Mouse (Mus musculus) neural tube, embryonic 14.5 days (tissue): ENCODE data around the gene Dupd1. TPM values are rescaled to one million over a fixed set of nuclear protein-coding genes. Genes with fewer than 3 reads are reported as not detected.

Experiments used
- ATAC-seq: fragments of 200-750 bp; cut with Nextera tagmentation; 2 replicates; pipeline ENCODE4 v1.8.0; 2017; ENCODE audit warnings: low read depth, mild to moderate bottlenecking, moderate TSS enrichment, moderate library complexity
- H3K27ac ChIP-seq: fragments of 300-500 bp; sonication (generic); 2 replicates; pipeline ENCODE4 v1.5.1; 2014; ENCODE audit warnings: low read depth, mild to moderate bottlenecking, control low read depth, low read length, moderate library complexity, mixed read lengths
- H3K27me3 ChIP-seq: fragments of 300-500 bp; sonication (generic); 2 replicates; pipeline ENCODE4 v1.6.1; 2014; ENCODE audit warnings: low read length; ENCODE audit not compliant: control insufficient read depth, insufficient read depth
- H3K36me3 ChIP-seq: fragments of 300-500 bp; sonication (generic); 2 replicates; pipeline ENCODE4 v1.6.1; 2014; ENCODE audit warnings: low read length, mixed read lengths; ENCODE audit not compliant: control insufficient read depth, insufficient read depth
- H3K4me1 ChIP-seq: fragments of 300-500 bp; sonication (generic); 2 replicates; pipeline ENCODE4 v1.6.1; 2014; ENCODE audit warnings: low read length; ENCODE audit not compliant: control insufficient read depth, insufficient read depth
- H3K4me2 ChIP-seq: fragments of 300-500 bp; sonication (generic); 2 replicates; pipeline ENCODE4 v1.6.1; 2014; ENCODE audit warnings: mild to moderate bottlenecking, low read depth, low read length, control low read depth
- H3K4me3 ChIP-seq: fragments of 300-500 bp; sonication (generic); 2 replicates; pipeline ENCODE4 v1.5.1; 2014; ENCODE audit warnings: low read depth, low read length, control low read depth, mixed read lengths
- H3K9ac ChIP-seq: fragments of 300-500 bp; sonication (generic); replicated peaks from 2 replicates; pipeline ENCODE4 v1.6.1; 2014; ENCODE audit warnings: low read depth, mild to moderate bottlenecking, control low read depth, low read length, mixed read lengths
- H3K9me3 ChIP-seq: fragments of 300-500 bp; sonication (generic); 2 replicates; pipeline ENCODE4 v1.6.1; 2016; ENCODE audit warnings: low read length; ENCODE audit not compliant: control insufficient read depth
- WGBS: fragments of 180-500 bp; shearing (Covaris S2); extraction: QIAGEN DNeasy Blood & Tissue Kit; methylation state at CpG from one replicate; pipeline ENCODE4 v1.1.7; 2014; 5-methylcytosine and 5-hydroxymethylcytosine counted together
- polyA plus RNA-seq: library from polyadenylated mRNA; unstranded; fragments of >200 nt; fragmentation: Nextera tagmentation; extraction: Ambion mirVana; gene quantifications from 2 replicates; pipeline ENCODE4 v1.2.1, GENCODE M21; 2014

Gene Dupd1
- polyA plus RNA-seq = 0.17 TPM in 1 of 2 replicates, not detected in the other

DNA sequence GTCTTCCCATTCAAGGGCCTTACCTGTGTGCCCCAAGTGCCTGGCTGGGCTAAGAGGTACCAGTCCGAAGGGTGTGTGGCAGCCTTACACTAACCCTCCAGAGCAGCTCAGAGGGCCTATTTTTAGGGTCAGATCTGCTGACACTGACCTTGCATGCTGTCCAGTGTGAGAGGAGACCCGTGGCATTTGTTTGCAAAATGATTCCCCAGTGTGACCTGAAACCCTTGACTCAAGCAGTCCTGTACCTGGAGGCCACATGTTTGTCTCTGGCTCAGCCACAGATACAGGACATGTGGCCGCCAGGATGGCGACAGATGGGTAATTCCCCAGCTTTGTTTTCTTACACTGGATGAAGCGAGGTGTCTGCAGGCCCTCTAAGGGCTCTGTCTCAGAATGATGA is at the start of gene Dupd1:
Dupd1 (minus strand) TSS at position 91 of the 400 bp plus-strand sequence.
- WGBS = 75% methylated on average over 5 of the region's 5 CpGs
- Histone ChIP-seq H3K27me3 (no peaks in the 10 kb centered on the region), H3K4me3 (no peak within 1 kb of the TSS), H3K4me2 (no peak within 1 kb of the TSS), H3K36me3 (no peaks in the 10 kb centered on the region), H3K4me1 (no peaks in the 10 kb centered on the region), H3K27ac (no peak within 1 kb of the TSS), H3K9me3 (no peaks in the 10 kb centered on the region), H3K9ac (no peak within 1 kb of the TSS)
- ATAC-seq = no peak

DNA sequence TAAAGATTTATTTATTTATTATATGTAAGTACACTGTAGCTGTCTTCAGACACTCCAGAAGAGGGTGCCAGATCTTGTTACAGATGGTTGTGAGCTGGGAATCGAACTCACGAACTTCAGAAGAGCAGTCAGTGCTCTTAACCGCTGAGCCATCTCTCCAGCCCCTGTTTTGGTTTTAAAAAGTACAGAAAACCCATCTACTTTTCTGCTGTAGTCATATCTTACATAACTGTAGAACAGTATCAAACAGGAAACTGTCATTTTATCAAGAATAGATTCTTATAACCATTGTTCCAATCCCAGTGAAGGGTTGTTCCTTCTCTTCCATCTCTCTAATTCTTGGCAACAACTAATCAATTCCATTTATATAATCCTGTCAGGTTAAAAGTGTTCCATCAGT is 49.4 kb upstream of the Dupd1 start:
- Histone ChIP-seq H3K36me3 (no peaks in the 10 kb centered on the region), H3K4me3 (no peak overlapping the region), H3K9ac (no peak overlapping the region), H3K9me3 (no peaks in the 10 kb centered on the region), H3K27ac (no peak overlapping the region), H3K27me3 (no peaks in the 10 kb centered on the region), H3K4me2 (no peak overlapping the region), H3K4me1 (peaks cover 6% of the 10 kb centered on the region)
- WGBS = 94% methylated on average over 3 of the region's 3 CpGs
- ATAC-seq = no peak

GRCm38 (mm10) chr14:21761560-21761959 is 47.2 kb upstream of the Dupd1 start:
- Histone ChIP-seq H3K36me3 (no peaks in the 10 kb centered on the region), H3K27me3 (no peaks in the 10 kb centered on the region), H3K4me3 (no peak overlapping the region), H3K4me2 (no peak overlapping the region), H3K9me3 (no peaks in the 10 kb centered on the region), H3K4me1 (no peaks in the 10 kb centered on the region), H3K27ac (no peak overlapping the region), H3K9ac (no peak overlapping the region)
- 89% methylated on average over 9 of the region's 9 CpGs for WGBS
- ATAC-seq = no peak

- no peak overlapping the region for H3K4me3 ChIP-seq
- no peak overlapping the region for H3K9ac ChIP-seq
- no peak for ATAC-seq
- no peaks in the 10 kb centered on the region for H3K9me3 ChIP-seq
- 87% methylated on average over 4 of the region's 4 CpGs for WGBS
- no peak overlapping the region for H3K4me2 ChIP-seq
- peaks cover 12% of the 10 kb centered on the region for H3K4me1 ChIP-seq
- no peaks in the 10 kb centered on the region for H3K27me3 ChIP-seq
- H3K27ac ChIP-seq = no peak overlapping the region
- no peaks in the 10 kb centered on the region for H3K36me3 ChIP-seq
Measured at GRCm38 (mm10) chr14:21753367-21753766, 39.0 kb upstream of the Dupd1 start.

DNA sequence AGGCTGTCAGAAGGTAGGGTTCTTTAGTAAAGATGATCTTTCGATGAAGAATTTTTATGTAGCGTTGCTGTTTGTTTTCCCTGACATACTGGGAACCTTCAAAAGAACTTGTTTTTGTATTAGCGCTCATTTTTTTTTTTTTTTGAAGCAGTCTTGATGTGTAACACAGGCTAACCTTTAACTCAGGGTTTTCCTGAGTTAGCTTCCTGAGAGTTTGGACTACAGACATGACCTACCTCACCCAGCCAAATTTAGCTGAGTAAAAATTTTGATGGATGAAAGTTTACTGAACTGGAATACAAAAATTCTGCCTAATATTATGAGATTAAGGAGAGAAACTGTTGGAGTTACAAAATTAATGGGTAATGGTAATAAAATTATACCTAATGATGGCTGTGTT is 38.0 kb upstream of the Dupd1 start:
- peaks cover 12% of the 10 kb centered on the region for H3K4me1 ChIP-seq
- WGBS = 90% methylated on average over 3 of the region's 3 CpGs
- peak overlapping the region; percentile 65; the same call in 1 of the 2 replicates for H3K4me2 ChIP-seq
- no peaks in the 10 kb centered on the region for H3K9me3 ChIP-seq
- ATAC-seq = no peak
- H3K27me3 ChIP-seq = no peaks in the 10 kb centered on the region
- no peak overlapping the region for H3K27ac ChIP-seq
- H3K9ac ChIP-seq = no peak overlapping the region
- H3K36me3 ChIP-seq = no peaks in the 10 kb centered on the region
- no peak overlapping the region for H3K4me3 ChIP-seq

DNA sequence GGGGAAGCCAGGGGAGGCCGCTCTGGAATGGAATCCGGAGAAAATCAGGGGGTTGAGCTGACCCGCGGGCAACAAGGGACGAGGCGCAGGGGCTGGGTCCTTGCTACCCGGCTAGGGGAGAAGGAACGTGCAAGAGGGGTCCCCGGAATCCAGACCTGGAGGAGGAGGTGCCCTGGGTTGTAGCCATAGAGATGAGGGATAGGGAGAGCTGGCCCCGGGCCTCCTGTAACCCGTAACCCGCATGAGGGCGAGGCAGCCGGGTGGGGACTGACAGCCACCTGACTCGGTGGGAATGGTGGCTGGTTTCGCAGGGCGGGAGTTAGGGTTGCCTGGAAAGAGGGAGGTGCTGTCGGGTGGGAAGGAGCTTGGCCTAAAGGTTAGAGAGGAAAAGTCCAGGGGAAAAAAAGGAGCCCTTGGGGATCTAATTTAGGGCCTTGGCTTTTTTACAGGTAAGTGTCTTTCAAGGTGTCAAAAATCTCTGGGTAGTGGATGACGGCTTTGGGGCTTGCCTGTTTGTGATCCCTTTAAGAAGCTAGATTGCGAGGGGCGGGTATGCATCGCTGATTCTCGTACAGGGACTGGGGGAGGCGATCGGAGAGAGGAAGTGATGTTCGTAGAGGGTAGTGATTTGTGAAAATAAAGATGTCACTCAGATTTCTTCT is 36.6 kb upstream of the Dupd1 start, which contains the start of gene Dusp13:
Dusp13 (minus strand) TSS at position 301 of the 662 bp plus-strand sequence.
- H3K36me3 ChIP-seq = no peaks in the 10 kb centered on the region
- no peaks in the 10 kb centered on the region for H3K27me3 ChIP-seq
- peak within 1 kb of the TSS; percentile 95 for H3K4me3 ChIP-seq
- WGBS = under 1% methylated on average over 26 of the region's 26 CpGs
- peaks cover 12% of the 10 kb centered on the region for H3K4me1 ChIP-seq
- ATAC-seq = peak; percentile 71
- H3K27ac ChIP-seq = peak within 1 kb of the TSS; percentile 86
- H3K4me2 ChIP-seq = peak within 1 kb of the TSS; percentile 65
- H3K9ac ChIP-seq = peak within 1 kb of the TSS; percentile 86
- no peaks in the 10 kb centered on the region for H3K9me3 ChIP-seq

DNA sequence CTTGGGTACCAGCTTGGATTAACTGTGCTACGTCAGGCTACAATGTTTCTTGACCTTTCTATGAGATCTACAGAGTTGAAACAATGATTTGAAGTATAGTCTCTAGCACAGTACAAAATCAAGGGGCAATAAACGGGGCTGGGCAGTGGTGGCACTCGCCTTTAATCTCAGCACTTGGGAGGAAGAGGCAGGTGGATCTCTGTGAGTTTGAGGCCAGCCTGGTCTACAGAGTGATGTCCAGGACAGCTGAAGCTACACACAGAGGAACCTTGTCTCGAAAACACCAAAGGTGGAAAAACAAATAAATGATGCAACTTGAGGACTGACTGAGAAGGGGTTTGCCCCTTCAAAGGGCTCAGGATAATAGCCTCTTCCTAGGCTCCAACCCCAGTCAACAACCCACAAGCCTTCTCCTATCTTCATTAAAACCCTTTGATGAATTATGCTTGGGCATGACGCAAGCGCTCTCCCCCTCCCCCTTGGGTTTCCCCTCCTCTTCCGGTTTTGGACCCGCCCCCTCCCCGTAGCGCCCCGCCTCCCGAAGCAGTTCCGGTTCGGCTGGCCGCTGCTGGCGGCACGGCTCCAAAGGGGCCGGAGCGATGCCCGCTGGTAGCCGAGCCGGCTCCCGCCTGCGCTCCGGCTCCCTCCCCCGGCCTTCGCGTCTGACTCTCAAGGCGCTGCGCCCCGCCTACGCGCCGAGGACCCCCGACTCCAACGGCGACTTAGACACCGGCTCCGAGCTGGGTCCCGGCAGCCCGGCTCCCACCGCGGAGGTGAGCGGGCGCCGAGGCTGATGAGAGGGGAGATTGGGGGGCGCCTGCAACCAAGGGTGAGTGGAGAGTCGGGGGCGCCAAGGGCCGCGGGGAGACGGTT is 35.9 kb upstream of the Dupd1 start, which contains the start of gene Samd8:
Samd8 (plus strand) TSS at position 524 of the 873 bp plus-strand sequence.
- peak within 1 kb of the TSS; percentile 86 for H3K27ac ChIP-seq
- peak; percentile 89 for ATAC-seq
- no peaks in the 10 kb centered on the region for H3K9me3 ChIP-seq
- H3K9ac ChIP-seq = peak within 1 kb of the TSS; percentile 86
- 7% methylated on average over 52 of the region's 52 CpGs for whole genome bisulfite sequencing
- H3K4me2 ChIP-seq = peak within 1 kb of the TSS; percentile 65
- H3K4me1 ChIP-seq = peaks cover 12% of the 10 kb centered on the region
- peak within 1 kb of the TSS; percentile 95 for H3K4me3 ChIP-seq
- no peaks in the 10 kb centered on the region for H3K27me3 ChIP-seq
- no peaks in the 10 kb centered on the region for H3K36me3 ChIP-seq

GRCm38 (mm10) chr14:21748142-21748870 is 33.9 kb upstream of the Dupd1 start:
- Histone ChIP-seq H3K9ac (no peak overlapping the region), H3K4me2 (no peak overlapping the region), H3K4me3 (no peak overlapping the region), H3K9me3 (no peaks in the 10 kb centered on the region), H3K27me3 (no peaks in the 10 kb centered on the region), H3K4me1 (peaks cover 12% of the 10 kb centered on the region), H3K36me3 (no peaks in the 10 kb centered on the region), H3K27ac (no peak overlapping the region)
- WGBS = 44% methylated on average over 15 of the region's 15 CpGs
- no peak for ATAC-seq
